Mouse (Mus musculus) liver, embryonic 14.5 days (tissue): ENCODE results near the gene Rabl2. TPM values are rescaled to one million over a fixed set of nuclear protein-coding genes. Genes with fewer than 3 reads are reported as not detected.

Source experiments
- ATAC-seq: fragments of 200-750 bp; cut with Nextera tagmentation; 2 replicates; pipeline ENCODE4 v1.8.0; 2017; ENCODE audit warnings: moderate number of reproducible peaks, mild to moderate bottlenecking, moderate library complexity; ENCODE audit not compliant: insufficient read depth
- DNase-seq, 3 experiments: peaks; one replicate each; pipeline ENCODE4 v3.0.0-alpha.2; 2012 to 2013; ENCODE audit warnings: low read depth in 3 of 3, low spot score in 3 of 3
- H3K27ac ChIP-seq: fragments of 300-500 bp; sonication (generic); 2 replicates; pipeline ENCODE4 v1.5.1; 2014; ENCODE audit warnings: moderate library complexity, mild to moderate bottlenecking, control low read depth, inconsistent platforms
- H3K27me3 ChIP-seq: fragments of 300-500 bp; sonication (generic); 2 replicates; pipeline ENCODE4 v1.6.1; 2014; ENCODE audit warnings: mild to moderate bottlenecking, low read length, moderate library complexity; ENCODE audit not compliant: control insufficient read depth, insufficient read depth
- H3K36me3 ChIP-seq: fragments of 300-500 bp; sonication (generic); replicated peaks from 2 replicates; pipeline ENCODE4 v1.6.1; 2014; ENCODE audit warnings: low read depth; ENCODE audit not compliant: control insufficient read depth, insufficient read depth
- H3K4me1 ChIP-seq, 2 experiments: fragments of 200-500 bp in 1 of 2; fragments of 300-500 bp in 1 of 2; sonication (generic) in 1 of 2; replicated peaks; 2 replicates each; pipeline ENCODE4 v1.6.1; 2012 to 2014; ENCODE audit warnings: antibody characterized with exemption in 1 of 2, inconsistent platforms in 1 of 2, low read length in 1 of 2; ENCODE audit not compliant: control insufficient read depth in 2 of 2, insufficient read depth in 2 of 2
- H3K4me2 ChIP-seq: fragments of 300-500 bp; sonication (generic); 2 replicates; pipeline ENCODE4 v1.6.1; 2014; ENCODE audit warnings: low read depth, mild to moderate bottlenecking, control low read depth, moderate library complexity
- H3K4me3 ChIP-seq, 2 experiments: fragments of 200-500 bp in 1 of 2; fragments of 300-500 bp in 1 of 2; sonication (generic) in 1 of 2; 2 replicates each; pipeline ENCODE4 v1.5.1; 2012 to 2014; ENCODE audit warnings: low read depth in 2 of 2, low read length in 2 of 2, mild to moderate bottlenecking in 2 of 2, control low read depth in 1 of 2, inconsistent platforms in 1 of 2, moderate library complexity in 1 of 2; ENCODE audit not compliant: insufficient read depth in 1 of 2
- H3K9ac ChIP-seq: fragments of 300-500 bp; sonication (generic); replicated peaks from 2 replicates; pipeline ENCODE4 v1.6.1; 2014; ENCODE audit warnings: mild to moderate bottlenecking, control low read depth, moderate library complexity
- H3K9me3 ChIP-seq: fragments of 300-500 bp; sonication (generic); 2 replicates; pipeline ENCODE4 v1.6.1; 2016; ENCODE audit warnings: low read length, mixed read lengths; ENCODE audit not compliant: control insufficient read depth
- CTCF ChIP-seq: IDR thresholded peaks from 2 replicates; pipeline ENCODE4 v1.5.1; 2016; ENCODE audit warnings: antibody characterized with exemption, low read depth, control low read depth
- EP300 ChIP-seq: IDR thresholded peaks from 2 replicates; pipeline ENCODE4 v1.6.1; 2016; ENCODE audit warnings: antibody characterized with exemption, low read depth
- WGBS: fragments of 180-500 bp; shearing (Covaris S2); extraction: QIAGEN DNeasy Blood & Tissue Kit; methylation state at CpG from one replicate; pipeline ENCODE4 v1.1.7; 2014; ENCODE audit not compliant: insufficient replicate concordance; 5-methylcytosine and 5-hydroxymethylcytosine counted together
- polyA plus RNA-seq, 2 experiments: library from polyadenylated mRNA; depleted of rRNA in 1 of 2; stranded (reverse) in 1 of 2; unstranded in 1 of 2; fragments of >200 nt; fragmentation: Nextera tagmentation in 1 of 2; extraction: Ambion mirVana in 1 of 2; gene quantifications; 2 replicates each; pipeline versions ENCODE4 v1.2.1 to v1.2.3; 2012 to 2014

Rabl2 gene
- polyA plus RNA-seq, 2 experiments = 6.2 to 7.5 TPM

GRCm38 (mm10) chr15:89585631-89586030 is 6.1 kb downstream of the Rabl2 start:
- Histone ChIP-seq H3K4me2 (no peak overlapping the region), H3K36me3 (no peaks in the 10 kb centered on the region), H3K4me1 (no peaks in the 10 kb centered on the region), H3K27me3 (no peaks in the 10 kb centered on the region), H3K4me3 (no peak overlapping the region), H3K9ac (no peak overlapping the region), H3K27ac (no peak overlapping the region), H3K9me3 (no peaks in the 10 kb centered on the region)
- WGBS = 59% methylated on average over 11 of the region's 11 CpGs
- no peak for ATAC-seq
- DNase-seq = no peak
- TF ChIP-seq EP300 = no peak

GRCm38 (mm10) chr15:89585101-89585500 is 6.6 kb downstream of the Rabl2 start:
- Histone ChIP-seq H3K4me1 (no peaks in the 10 kb centered on the region), H3K36me3 (no peaks in the 10 kb centered on the region)
- DNase-seq = no peak

GRCm38 (mm10) chr15:89582494-89582893 is 9.2 kb downstream of the Rabl2 start:
- DNase-seq (no peak), ATAC-seq (no peak)
- no peak overlapping the region for H3K27ac ChIP-seq
- no peaks in the 10 kb centered on the region for H3K4me1 ChIP-seq
- TF ChIP-seq EP300 = no peak
- TF ChIP-seq CTCF = no peak
- H3K9me3 ChIP-seq = no peaks in the 10 kb centered on the region
- H3K27me3 ChIP-seq = no peaks in the 10 kb centered on the region
- WGBS = 59% methylated on average over 7 of the region's 7 CpGs
- H3K4me2 ChIP-seq = no peak overlapping the region
- no peak overlapping the region for H3K9ac ChIP-seq
- H3K4me3 ChIP-seq = no peak overlapping the region
- H3K36me3 ChIP-seq = no peaks in the 10 kb centered on the region

More at GRCm38 (mm10) chr15:89585101-89585500, 6.6 kb downstream of the Rabl2 start:
- no peak overlapping the region for H3K4me2 ChIP-seq
- no peak for TF ChIP-seq EP300
- no peak for TF ChIP-seq CTCF
- WGBS = 60% methylated on average over 5 of the region's 5 CpGs
- no peak overlapping the region for H3K27ac ChIP-seq
- ATAC-seq = no peak
- H3K9me3 ChIP-seq = no peaks in the 10 kb centered on the region
- H3K9ac ChIP-seq = no peak overlapping the region
- no peaks in the 10 kb centered on the region for H3K27me3 ChIP-seq
- H3K4me3 ChIP-seq = no peak overlapping the region

- no peaks in the 10 kb centered on the region for H3K36me3 ChIP-seq
- no peaks in the 10 kb centered on the region for H3K27me3 ChIP-seq
- no peak overlapping the region for H3K9ac ChIP-seq
- DNase-seq (no peak), ATAC-seq (no peak)
- H3K27ac ChIP-seq = no peak overlapping the region
- no peak overlapping the region for H3K4me3 ChIP-seq
- H3K9me3 ChIP-seq = no peaks in the 10 kb centered on the region
- 11% methylated on average over 8 of the region's 8 CpGs for WGBS
- H3K4me1 ChIP-seq = peaks cover 0 to 2% of the 10 kb centered on the region in 2 experiments; a peak in 1 of 4 replicates
- TF ChIP-seq EP300 = no peak
- no peak overlapping the region for H3K4me2 ChIP-seq
These were observed 19.6 kb downstream of the Rabl2 start for GRCm38 (mm10) chr15:89572147-89572546.

- H3K9me3 ChIP-seq = no peaks in the 10 kb centered on the region
- no peaks in the 10 kb centered on the region for H3K36me3 ChIP-seq
- DNase-seq (no peak), ATAC-seq (no peak)
- no peak within 1 kb of the TSS for H3K9ac ChIP-seq
- H3K4me3 ChIP-seq = no peak within 1 kb of the TSS
- TF ChIP-seq CTCF (no peak), EP300 (no peak)
- H3K27ac ChIP-seq = no peak within 1 kb of the TSS
- 79% methylated on average over 6 of the region's 6 CpGs for WGBS
- no peak within 1 kb of the TSS for H3K4me2 ChIP-seq
- H3K27me3 ChIP-seq = no peaks in the 10 kb centered on the region
- peaks cover 0 to 2% of the 10 kb centered on the region in 2 experiments; a peak in 1 of 4 replicates for H3K4me1 ChIP-seq
These were observed 23.6 kb downstream of the Rabl2 start, which contains the start of gene Acr for GRCm38 (mm10) chr15:89568114-89568513. Gene Acr, plus strand, starts transcription at chr15:89568326.
